Mouse (Mus musculus): ENCODE measurements around the gene Ankrd31. TPM values are rescaled to one million over a fixed set of nuclear protein-coding genes. Genes with fewer than 3 reads are reported as not detected.

The Ankrd31 gene
- polyA plus RNA-seq, 1 experiment from 2014 or later = not detected

- Histone ChIP-seq H3K9me3 (replicated peaks) (no peaks in the 10 kb centered on the region), H3K27me3 (no peaks in the 10 kb centered on the region), H3K4me1 (replicated peaks) (peaks cover 10% of the 10 kb centered on the region), H3K4me3 (no peak overlapping the region), H3K27ac (no peak overlapping the region), H3K36me3 (no peaks in the 10 kb centered on the region), H3K4me2 (no peak overlapping the region), H3K9ac (no peak overlapping the region)
- WGBS = 81% methylated on average over 4 of the region's 4 CpGs
- no peak for ATAC-seq (replicated peaks; ENCODE audit: insufficient number of reproducible peaks, insufficient read depth, low FRiP score, low read depth)
These were observed 197.7 kb downstream of the Ankrd31 start for GRCm38 (mm10) chr13:96945748-96946147.

- 82% methylated on average over 7 of the region's 7 CpGs for WGBS
- H3K9me3 ChIP-seq (replicated peaks) = no peaks in the 10 kb centered on the region
- H3K4me2 ChIP-seq = no peak overlapping the region
- no peak overlapping the region for H3K9ac ChIP-seq
- H3K4me3 ChIP-seq = no peak overlapping the region
- H3K4me1 ChIP-seq (replicated peaks) = peaks cover 10% of the 10 kb centered on the region
- H3K27ac ChIP-seq = no peak overlapping the region
- ATAC-seq (replicated peaks; ENCODE audit: insufficient number of reproducible peaks, insufficient read depth, low FRiP score, low read depth) = no peak
- no peaks in the 10 kb centered on the region for H3K36me3 ChIP-seq
- no peaks in the 10 kb centered on the region for H3K27me3 ChIP-seq
These were observed 199.7 kb downstream of the Ankrd31 start for GRCm38 (mm10) chr13:96947722-96948121.

- Histone ChIP-seq H3K4me3 (no peak overlapping the region), H3K27ac (no peak overlapping the region), H3K4me1 (replicated peaks) (no peaks in the 10 kb centered on the region), H3K9me3 (replicated peaks) (no peaks in the 10 kb centered on the region), H3K4me2 (no peak overlapping the region), H3K36me3 (no peaks in the 10 kb centered on the region), H3K27me3 (no peaks in the 10 kb centered on the region), H3K9ac (no peak overlapping the region)
- 53% methylated on average over 2 of the region's 2 CpGs for WGBS
- ATAC-seq (replicated peaks; ENCODE audit: insufficient number of reproducible peaks, insufficient read depth, low FRiP score, low read depth) = no peak
These were observed 203.8 kb downstream of the Ankrd31 start for GRCm38 (mm10) chr13:96951880-96952279.

- WGBS = 81% methylated on average over 6 of the region's 6 CpGs
- H3K4me3 ChIP-seq = no peak overlapping the region
- H3K36me3 ChIP-seq = no peaks in the 10 kb centered on the region
- ATAC-seq (replicated peaks; ENCODE audit: insufficient number of reproducible peaks, insufficient read depth, low FRiP score, low read depth) = no peak
- no peak overlapping the region for H3K4me2 ChIP-seq
- no peaks in the 10 kb centered on the region for H3K27me3 ChIP-seq
- no peak overlapping the region for H3K9ac ChIP-seq
- H3K4me1 ChIP-seq (replicated peaks) = no peaks in the 10 kb centered on the region
- H3K9me3 ChIP-seq (replicated peaks) = no peaks in the 10 kb centered on the region
- no peak overlapping the region for H3K27ac ChIP-seq
These were observed 208.4 kb downstream of the Ankrd31 start for GRCm38 (mm10) chr13:96956466-96956865.

Other genes with a start within 250 kb of the Ankrd31 start
- gene Polk, start 205.7 kb upstream of the Ankrd31 start, polyA plus RNA-seq (2015; fragmentation: Nextera tagmentation; extraction: Ambion mirVana) = 6.4 and 7.2 TPM in 2 replicates
- 8.3 and 8.4 TPM in 2 replicates for gene Col4a3bp, start 205.7 kb upstream of the Ankrd31 start, polyA plus RNA-seq (2015; fragmentation: Nextera tagmentation; extraction: Ambion mirVana)
- gene Hmgcr, start 77.3 kb upstream of the Ankrd31 start, polyA plus RNA-seq (2015; fragmentation: Nextera tagmentation; extraction: Ambion mirVana) = 22.4 and 31.7 TPM in 2 replicates
- 0.23 and 0.32 TPM in 2 replicates for gene Gcnt4, start 176.4 kb downstream of the Ankrd31 start, polyA plus RNA-seq (2015; fragmentation: Nextera tagmentation; extraction: Ambion mirVana)

All from heart, embryonic 15.5 days (tissue).